Mouse (Mus musculus) heart, postnatal 0 days (tissue): ENCODE results near the gene Cabin1. TPM values are rescaled to one million over a fixed set of nuclear protein-coding genes. Genes with fewer than 3 reads are reported as not detected.

Source experiments
- ATAC-seq: fragments of 200-750 bp; cut with Nextera tagmentation; 2 replicates; pipeline ENCODE4 v1.8.0; 2017; ENCODE audit warnings: low read depth, moderate number of reproducible peaks, moderate library complexity; ENCODE audit not compliant: insufficient read depth
- DNase-seq: peaks from one replicate; pipeline ENCODE4 v3.0.0-alpha.2; 2016; ENCODE audit warnings: low spot score
- H3K27ac ChIP-seq: fragments of 300-500 bp; sonication (generic); 2 replicates; pipeline ENCODE4 v1.5.1; 2014; ENCODE audit warnings: low read depth, mild to moderate bottlenecking
- H3K27me3 ChIP-seq: fragments of 300-500 bp; sonication (generic); 2 replicates; pipeline ENCODE4 v1.6.1; 2014; ENCODE audit warnings: low read length, mixed read lengths; ENCODE audit not compliant: control insufficient read depth, insufficient read depth
- H3K36me3 ChIP-seq: fragments of 300-500 bp; sonication (generic); replicated peaks from 2 replicates; pipeline ENCODE4 v1.6.1; 2014; ENCODE audit warnings: low read length, mixed read lengths; ENCODE audit not compliant: control insufficient read depth, insufficient read depth
- H3K4me1 ChIP-seq: fragments of 300-500 bp; sonication (generic); 2 replicates; pipeline ENCODE4 v1.6.1; 2014; ENCODE audit warnings: antibody characterized with exemption; ENCODE audit not compliant: control insufficient read depth, insufficient read depth
- H3K4me2 ChIP-seq: fragments of 300-500 bp; sonication (generic); 2 replicates; pipeline ENCODE4 v1.6.1; 2014; ENCODE audit warnings: low read depth, mild to moderate bottlenecking, low read length, moderate library complexity
- H3K4me3 ChIP-seq: fragments of 300-500 bp; sonication (generic); 2 replicates; pipeline ENCODE4 v1.5.1; 2014; ENCODE audit warnings: low read depth, low read length
- H3K9ac ChIP-seq: fragments of 300-500 bp; sonication (generic); replicated peaks from 2 replicates; pipeline ENCODE4 v1.6.1; 2014; ENCODE audit warnings: low read depth, low read length, mixed read lengths
- H3K9me3 ChIP-seq: fragments of 300-500 bp; sonication (generic); replicated peaks from 2 replicates; pipeline ENCODE4 v1.6.1; 2016; ENCODE audit warnings: low read length; ENCODE audit not compliant: control insufficient read depth
- CTCF ChIP-seq: IDR thresholded peaks from 2 replicates; pipeline ENCODE4 v1.5.1; 2016; ENCODE audit warnings: antibody characterized with exemption, control low read depth, low read depth
- EP300 ChIP-seq: IDR thresholded peaks from 2 replicates; pipeline ENCODE4 v1.6.1; 2016; ENCODE audit warnings: antibody characterized with exemption, low read depth
- WGBS: fragments of 180-500 bp; shearing (Covaris S2); extraction: QIAGEN DNeasy Blood & Tissue Kit; methylation state at CpG from one replicate; pipeline ENCODE4 v1.1.7; 2014; 5-methylcytosine and 5-hydroxymethylcytosine counted together
- polyA plus RNA-seq: library from polyadenylated mRNA; unstranded; fragments of >200 nt; fragmentation: Nextera tagmentation; extraction: Ambion mirVana; gene quantifications from 2 replicates; pipeline ENCODE4 v1.2.1, GENCODE M21; 2015
- total RNA-seq: library from RNA; depleted of rRNA; stranded (reverse); fragments of >200 nt; gene quantifications from 2 replicates; pipeline ENCODE4 v1.2.3, GENCODE M21; 2014; ENCODE audit warnings: low replicate concordance

Cabin1 gene
- total and polyA plus RNA-seq, 2 experiments from 2014 or later, result 14.0 to 194 TPM

DNA sequence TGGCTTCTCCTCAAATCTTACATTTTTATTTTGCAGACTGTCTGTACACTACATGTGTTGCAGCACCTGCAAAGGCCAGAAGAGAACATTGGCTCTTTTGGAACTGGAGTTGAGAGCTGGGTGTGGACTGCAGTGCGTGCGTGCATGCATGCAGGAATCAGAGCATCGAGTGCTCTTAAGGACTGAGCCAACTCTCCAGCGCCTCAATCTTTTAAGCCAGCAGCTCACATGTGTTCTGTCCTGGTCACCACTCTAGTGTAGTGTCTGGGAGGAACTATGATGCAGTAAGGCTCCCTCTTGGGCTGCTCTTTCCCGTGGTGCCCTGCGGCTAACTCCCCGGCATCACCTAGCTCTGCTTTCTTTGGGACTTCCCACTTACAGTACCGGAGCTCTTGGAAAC is 118.5 kb downstream of the Cabin1 start:
- H3K36me3 ChIP-seq, result peaks cover 20% of the 10 kb centered on the region
- no peak overlapping the region for H3K4me3 ChIP-seq
- TF ChIP-seq EP300 (no peak), CTCF (no peak)
- no peaks in the 10 kb centered on the region for H3K9me3 ChIP-seq
- DNase-seq (no peak), ATAC-seq (no peak)
- no peak overlapping the region for H3K27ac ChIP-seq
- H3K9ac ChIP-seq, result no peak overlapping the region
- peaks cover 16% of the 10 kb centered on the region for H3K4me1 ChIP-seq
- H3K27me3 ChIP-seq, result no peaks in the 10 kb centered on the region
- WGBS, result 87% methylated on average over 8 of the region's 8 CpGs
- no peak overlapping the region for H3K4me2 ChIP-seq

DNA sequence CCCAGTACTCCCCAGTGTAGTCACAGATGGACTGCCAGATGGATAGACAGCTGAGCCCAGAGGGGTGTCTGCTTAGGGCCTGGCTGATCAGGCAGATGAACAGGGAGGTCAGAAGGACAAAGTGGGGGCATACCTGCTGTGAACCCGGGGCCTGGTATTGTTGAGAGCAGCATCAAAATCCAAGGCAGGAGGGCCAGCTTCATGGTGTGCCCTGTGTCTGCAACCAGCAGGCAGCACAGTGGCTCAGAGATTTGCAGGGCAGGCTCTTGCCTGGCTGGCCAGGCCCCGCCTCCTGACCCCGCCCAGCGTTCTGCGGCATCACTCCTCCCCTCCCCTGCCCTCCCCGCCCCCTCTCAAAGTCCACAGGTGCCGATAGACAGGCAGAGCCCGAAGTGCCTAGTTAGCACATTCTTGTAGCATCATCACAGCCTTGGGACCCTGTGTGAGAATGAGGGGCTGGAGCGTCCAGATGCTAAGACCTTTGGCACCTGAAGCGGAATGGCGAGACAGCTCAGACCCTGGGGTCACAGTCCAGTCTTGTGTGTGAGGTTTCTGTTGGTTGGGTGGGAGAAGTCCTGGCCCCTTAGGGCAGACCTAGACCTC is 120.3 kb downstream of the Cabin1 start, which contains the start of gene Susd2:
Susd2 (minus strand) TSS at position 268 of the 603 bp plus-strand sequence.
- Histone ChIP-seq H3K36me3 (peaks cover 2% of the 10 kb centered on the region), H3K27me3 (no peaks in the 10 kb centered on the region), H3K9ac (0 out of 2 replicates have a peak within 1 kb of the TSS, but pooled peaks have one; percentile 3), H3K4me2 (peak within 1 kb of the TSS; percentile 19; the same call in 1 of the 2 replicates), H3K9me3 (no peaks in the 10 kb centered on the region), H3K4me3 (no peak within 1 kb of the TSS), H3K27ac (peak within 1 kb of the TSS; percentile 5; the same call in 1 of the 2 replicates), H3K4me1 (peaks cover 16% of the 10 kb centered on the region)
- 18% methylated on average over 11 of the region's 11 CpGs for WGBS
- DNase-seq (peak; percentile 32), ATAC-seq (peak; percentile 36)
- TF ChIP-seq EP300 (no peak), CTCF (no peak)

DNA sequence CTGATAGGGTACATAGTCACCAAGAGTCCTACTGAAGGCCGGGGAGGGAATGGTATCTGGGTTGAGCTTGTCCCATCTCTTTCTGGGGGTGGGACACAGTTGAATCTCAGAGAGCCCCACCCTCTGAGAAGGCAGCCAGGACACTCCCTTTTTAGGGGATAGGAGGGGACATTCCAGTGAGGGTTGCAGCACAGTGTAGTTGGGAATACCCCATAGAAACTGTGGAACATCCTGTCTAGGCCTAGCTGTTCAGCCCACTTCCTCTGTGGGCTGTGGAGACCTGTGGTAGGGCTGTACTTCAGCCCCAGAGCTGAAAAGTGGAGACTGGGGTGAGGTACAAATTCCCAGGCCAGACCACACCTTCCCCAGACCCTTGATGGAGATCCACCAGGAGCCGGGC is 121.2 kb downstream of the Cabin1 start:
- 92% methylated on average over 2 of the region's 2 CpGs for WGBS

DNA sequence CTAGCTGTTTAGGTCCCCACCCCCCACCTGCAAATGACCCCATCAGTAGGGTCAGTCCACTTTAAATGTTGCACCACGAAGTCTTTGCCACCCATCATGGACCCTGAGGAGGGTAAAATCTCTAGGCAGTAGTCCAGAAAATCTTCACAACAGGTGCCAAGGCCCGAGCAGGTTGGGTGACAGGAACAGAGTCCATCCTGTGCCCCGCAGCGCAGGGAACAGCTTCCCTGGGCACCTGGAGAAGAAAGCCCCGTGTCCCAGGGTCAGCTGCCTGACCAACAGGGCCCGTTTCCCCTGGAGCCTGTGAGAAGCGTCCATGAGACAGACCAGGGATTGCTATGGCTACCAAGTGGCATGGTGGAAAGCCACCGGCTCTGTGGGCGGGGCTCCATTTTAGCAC is 121.7 kb downstream of the Cabin1 start:
- no peak overlapping the region for H3K9ac ChIP-seq
- WGBS, result 88% methylated on average over 9 of the region's 9 CpGs
- no peaks in the 10 kb centered on the region; the same call in 1 of the 2 replicates for H3K36me3 ChIP-seq

More for the DNA sequence above, 121.2 kb downstream of the Cabin1 start:
- Histone ChIP-seq H3K4me2 (no peak overlapping the region), H3K36me3 (no peaks in the 10 kb centered on the region; the same call in 1 of the 2 replicates), H3K9ac (no peak overlapping the region), H3K27me3 (no peaks in the 10 kb centered on the region), H3K9me3 (no peaks in the 10 kb centered on the region), H3K27ac (no peak overlapping the region), H3K4me1 (peaks cover 14% of the 10 kb centered on the region), H3K4me3 (no peak overlapping the region)
- ATAC-seq, result no peak
- no peak for DNase-seq
- TF ChIP-seq CTCF (no peak), EP300 (no peak)

DNA sequence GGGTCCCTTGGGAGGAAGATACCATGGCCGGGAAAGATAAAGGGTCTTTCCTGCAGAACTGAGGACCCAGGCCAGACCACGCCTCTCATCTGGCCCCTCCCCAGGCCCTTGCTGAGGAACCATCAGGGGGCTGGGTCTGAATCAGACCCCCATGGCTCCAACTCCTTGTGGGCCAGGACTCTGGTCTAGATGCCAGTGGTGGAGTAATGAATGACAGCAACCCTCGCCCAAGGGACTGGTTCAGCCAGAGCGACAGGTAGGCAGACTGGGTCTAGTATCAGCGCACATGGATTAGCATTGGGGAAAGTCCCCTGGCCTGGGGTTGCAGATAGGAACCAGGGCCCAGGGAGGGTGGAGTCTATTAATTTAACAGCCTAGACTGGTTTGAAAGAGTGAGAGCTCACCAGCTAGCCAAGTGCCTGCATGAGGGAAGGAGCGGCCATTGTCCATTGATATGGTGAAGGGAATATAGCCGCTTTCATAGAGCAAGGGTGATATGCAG is 122.4 kb downstream of the Cabin1 start:
- TF ChIP-seq EP300 (no peak), CTCF (no peak)
- Histone ChIP-seq H3K9me3 (no peaks in the 10 kb centered on the region), H3K9ac (no peak overlapping the region), H3K4me2 (no peak overlapping the region), H3K4me1 (peaks cover 10% of the 10 kb centered on the region), H3K27ac (no peak overlapping the region), H3K4me3 (no peak overlapping the region), H3K27me3 (no peaks in the 10 kb centered on the region), H3K36me3 (no peaks in the 10 kb centered on the region; the same call in 1 of the 2 replicates)
- WGBS, result 81% methylated on average over 7 of the region's 7 CpGs
- no peak for ATAC-seq
- DNase-seq, result no peak

More for the DNA sequence above, 121.7 kb downstream of the Cabin1 start:
- no peak overlapping the region for H3K4me2 ChIP-seq
- no peaks in the 10 kb centered on the region for H3K9me3 ChIP-seq
- TF ChIP-seq CTCF (no peak), EP300 (no peak)
- DNase-seq (no peak), ATAC-seq (no peak)
- no peak overlapping the region for H3K4me3 ChIP-seq
- no peak overlapping the region for H3K27ac ChIP-seq
- H3K4me1 ChIP-seq, result peaks cover 10% of the 10 kb centered on the region
- no peaks in the 10 kb centered on the region for H3K27me3 ChIP-seq
